ENCODE assay signal across 9 mouse cellular contexts in genomic region chr14:29110351-29111091, GRCm38 (mm10).
DNase-seq lines count a peak whose midpoint lies in the region; ATAC-seq and TF ChIP-seq lines count a peak whose summit lies in the region.
"Had no signal": no experiment of that assay in that cellular context is flagged by ENCODE, and none has a peak within 500 bp of the region (broad histone marks: within the 10 kb centered on the region; RNA-seq: fewer than 3 reads in every experiment).

No protein-coding gene starts in this region.

- no peaks in the 10 kb centered on the region for H3K4me1 ChIP-seq in G1E (ENCODE audit: insufficient read depth, low read depth, low read length)
- H3K4me1 ChIP-seq in embryonic facial prominence, embryonic 11.5 days (ENCODE audit: control insufficient read depth, insufficient read depth, low read length) = no peaks in the 10 kb centered on the region
- H3K4me1 ChIP-seq: heart, embryonic 12.5 days had no signal

- H3K27me3 ChIP-seq in G1E (ENCODE audit: insufficient read depth, low read length) = no peaks in the 10 kb centered on the region
- no peaks in the 10 kb centered on the region for H3K27me3 ChIP-seq in embryonic facial prominence, embryonic 11.5 days (ENCODE audit: control insufficient read depth, insufficient read depth, low read length)
- H3K27me3 ChIP-seq: heart, embryonic 12.5 days had no signal

- H3K9me3 ChIP-seq in G1E (replicated peaks) = peaks cover 21% of the 10 kb centered on the region
- no peaks in the 10 kb centered on the region for H3K9me3 ChIP-seq in embryonic facial prominence, embryonic 11.5 days (replicated peaks; ENCODE audit: control insufficient read depth, low read length)
- H3K9me3 ChIP-seq: heart, embryonic 12.5 days had no signal

- no peak for ATAC-seq in CD4-positive, CD25-positive, alpha-beta regulatory T cell, adult 4 months
- no peak for ATAC-seq in G1E (ENCODE audit: extremely low read depth, insufficient number of reproducible peaks, low FRiP score, poor library complexity, severe bottlenecking)
- no peak for ATAC-seq in embryonic facial prominence, embryonic 11.5 days (replicated peaks; ENCODE audit: insufficient number of reproducible peaks, low FRiP score, low TSS enrichment, low read depth)
- ATAC-seq in activated CD4-positive, CD25-positive, alpha-beta regulatory T cell, adult 4 months = no peak

- no peak overlapping the region for H3K4me2 ChIP-seq in embryonic facial prominence, embryonic 11.5 days (ENCODE audit: low read depth, low read length)
- H3K4me2 ChIP-seq: heart, embryonic 12.5 days had no signal

- DNase-seq in CD4-positive, CD25-positive, alpha-beta regulatory T cell, adult 2 months (ENCODE audit: low read depth, low spot score) = peak; percentile 11
- peak in 1 of 2 experiments; percentile 36 for DNase-seq in layer of hippocampus, adult 2 months (ENCODE audit: low spot score in 2 of 2)
- no peak for DNase-seq in layer of hippocampus, postnatal 36 days
- no peak for DNase-seq in G1E (ENCODE audit: low spot score)
- peak; percentile 83 for DNase-seq in embryonic facial prominence, embryonic 11.5 days (ENCODE audit: low spot score)
- DNase-seq in cerebellum, adult 11-12 months = no peak

- 74% methylated on average over 9 of the region's 9 CpGs for WGBS in embryonic facial prominence, embryonic 11.5 days

- peak; percentile 94 for TF ChIP-seq CTCF in layer of hippocampus, adult 2 months (conservative IDR thresholded peaks at IDR 0.05)
- TF ChIP-seq CTCF in G1E (IDR thresholded peaks at IDR 0.05; ENCODE audit: low read depth, low read length) = 0 out of 2 replicates have a peak, but pooled peaks have one; percentile 23

- H3K4me3 ChIP-seq in layer of hippocampus, adult 2 months = no peak overlapping the region
- H3K4me3 ChIP-seq in G1E (ENCODE audit: low read depth, low read length) = no peak overlapping the region
- no peak overlapping the region for H3K4me3 ChIP-seq in embryonic facial prominence, embryonic 11.5 days (ENCODE audit: low read depth, low read length)
- H3K4me3 ChIP-seq: heart, embryonic 12.5 days had no signal

- no peak overlapping the region for H3K27ac ChIP-seq in layer of hippocampus, adult 2 months
- no peak overlapping the region for H3K27ac ChIP-seq in embryonic facial prominence, embryonic 11.5 days (replicated peaks; ENCODE audit: low read depth, low read length)

- no peak overlapping the region for H3K9ac ChIP-seq in embryonic facial prominence, embryonic 11.5 days (replicated peaks; ENCODE audit: low read length)
- H3K9ac ChIP-seq: heart, embryonic 12.5 days had no signal

- H3K36me3 ChIP-seq in G1E (replicated peaks) = no peaks in the 10 kb centered on the region
- H3K36me3 ChIP-seq in embryonic facial prominence, embryonic 11.5 days (replicated peaks; ENCODE audit: control insufficient read depth, insufficient read depth, low read depth, low read length) = no peaks in the 10 kb centered on the region
- H3K36me3 ChIP-seq: heart, embryonic 12.5 days had no signal

Comparison
In these comparisons a context has a peak if more than half of its experiments do, and no peak if none do; other contexts are left out.
1. DNase-seq: peak in CD4-positive, CD25-positive, alpha-beta regulatory T cell, adult 2 months (single experiment) and embryonic facial prominence, embryonic 11.5 days (single experiment); none in layer of hippocampus, postnatal 36 days (0 of 2), G1E (single experiment) and cerebellum, adult 11-12 months (single experiment).